Mouse (Mus musculus) thymus, postnatal 25 days (tissue): Measurements from ENCODE around the gene Tpmt.

Experiments used
- DNase-seq: peaks from one replicate; pipeline ENCODE4 v3.0.0; 2022

Gene Tpmt

DNA sequence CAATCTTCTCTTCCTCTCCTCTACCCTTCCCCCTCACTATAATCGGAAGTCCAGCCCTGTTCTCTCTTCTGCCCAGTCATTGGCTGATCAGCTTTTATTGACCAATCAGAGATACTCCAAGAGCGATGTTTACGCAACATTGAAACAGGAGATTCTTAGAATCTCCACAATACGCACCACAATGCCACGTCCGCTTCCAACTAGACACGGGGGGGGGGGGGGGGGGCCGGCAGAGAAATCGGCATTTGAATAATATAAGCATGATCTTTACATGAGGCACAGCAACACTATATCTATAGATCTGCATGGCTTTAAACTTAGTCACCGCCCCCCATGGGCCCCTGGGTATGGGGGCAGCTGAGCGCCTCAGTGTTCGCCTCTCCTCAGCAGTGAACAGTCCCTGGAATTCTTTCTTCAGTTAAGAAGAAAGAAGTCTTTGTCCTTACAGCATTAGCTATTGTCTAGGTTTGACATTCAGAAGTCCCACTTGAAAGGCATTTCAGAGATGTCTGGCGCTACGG lies 69.4 kb downstream of the Tpmt start:
- no peak for DNase-seq
